Mouse (Mus musculus) B cell, adult 62 days (primary cell): ENCODE measurements around the gene Padi3. TPM values are rescaled to one million over a fixed set of nuclear protein-coding genes. Genes with fewer than 3 reads are reported as not detected.

Experiments
- total RNA-seq: library from RNA; stranded (reverse); gene quantifications from 4 replicates; pipeline ENCODE4 v1.2.4, GENCODE M21; 2023

Padi3 gene
- 0.19 TPM in 1 of 4 replicates, not detected in the others for total RNA-seq

GRCm38 (mm10) chr4:140810458-140811260, at the start of gene Padi3:
Gene Padi3 (minus strand): TSS chr4:140810648.

GRCm38 (mm10) chr4:140845666-140846065, 35.2 kb upstream of the Padi3 start, which contains the start of gene Padi1:
Gene Padi1 (minus strand): TSS chr4:140845778.

GRCm38 (mm10) chr4:140774025-140774800, 36.2 kb downstream of the Padi3 start, which contains the start of gene Padi4:
Gene Padi4 (minus strand): TSS chr4:140774236.

GRCm38 (mm10) chr4:140742543-140742942, 67.9 kb downstream of the Padi3 start, which contains the start of gene Padi6:
Gene Padi6 (minus strand): TSS chr4:140742643.

Other genes with a start within 250 kb of the Padi3 start
- gene Arhgef10l, start 144.6 kb downstream of the Padi3 start, total RNA-seq, result 0.17 to 0.88 TPM in 2 of 4 replicates, not detected in the others
- 173 to 191 TPM (median 177 TPM) in 4 replicates for gene Rcc2, start 110.1 kb downstream of the Padi3 start, total RNA-seq
- gene Padi6, start 68.0 kb downstream of the Padi3 start, total RNA-seq, result 0.24 TPM in 1 of 4 replicates, not detected in the others
- gene Padi4, start 36.4 kb downstream of the Padi3 start, total RNA-seq, result 0.38 to 0.66 TPM (median 0.50 TPM) in 4 replicates
- 0.49 TPM in 1 of 4 replicates, not detected in the others for gene Padi1, start 35.1 kb upstream of the Padi3 start, total RNA-seq
- 11.0 to 13.6 TPM (median 12.8 TPM) in 4 replicates for gene Padi2, start 95.7 kb upstream of the Padi3 start, total RNA-seq
- gene Sdhb, start 150.6 kb upstream of the Padi3 start, total RNA-seq, result 67.8 to 81.4 TPM (median 75.4 TPM) in 4 replicates
- gene Atp13a2, start 176.2 kb upstream of the Padi3 start, total RNA-seq, result 83.0 to 109 TPM (median 90.1 TPM) in 4 replicates
- gene Mfap2, start 199.8 kb upstream of the Padi3 start, total RNA-seq, result not detected in 4 replicates
- 15.3 to 20.1 TPM (median 17.6 TPM) in 4 replicates for gene Crocc, start 249.9 kb upstream of the Padi3 start, total RNA-seq